Mouse (Mus musculus): ENCODE measurements around the gene Ubp1.

Gene Ubp1

DNA sequence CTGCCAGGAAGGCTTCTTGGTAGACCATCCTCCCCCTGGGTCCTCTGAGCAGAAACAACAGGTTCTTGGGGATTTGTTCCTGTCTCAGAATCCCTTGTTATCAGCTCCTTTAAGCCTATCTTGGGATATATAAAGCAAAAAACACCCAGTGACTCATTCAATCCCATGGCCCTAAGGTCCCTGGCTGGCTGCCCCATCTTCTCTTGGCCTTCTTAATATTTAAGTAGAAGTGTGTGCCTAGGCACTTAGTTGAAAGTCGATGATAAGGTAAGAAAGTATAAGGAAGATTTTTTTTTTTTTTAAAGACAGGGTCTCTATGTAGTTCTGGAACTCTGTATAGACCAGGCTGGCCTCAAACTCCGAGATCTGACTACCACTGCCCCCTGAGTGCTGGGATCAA is 51.7 kb downstream of the Ubp1 start:
- H3K36me3 ChIP-seq (ENCODE audit: insufficient read depth, low read length), result peaks cover 78% of the 10 kb centered on the region
- H3K9me3 ChIP-seq (ENCODE audit: low read length), result no peaks in the 10 kb centered on the region
- H3K4me3 ChIP-seq (replicated peaks; ENCODE audit: low read length), result no peak overlapping the region
- no peaks in the 10 kb centered on the region for H3K27me3 ChIP-seq (ENCODE audit: insufficient read depth, low read length)
- 0 out of 2 replicates have a peak, but pooled peaks cover 2% of the 10 kb centered on the region for H3K4me1 ChIP-seq (replicated peaks; ENCODE audit: low read depth, low read length)
- TF ChIP-seq CTCF (conservative IDR thresholded peaks at IDR 0.05; ENCODE audit: low read length) (no peak), POU5F1 (IDR thresholded peaks at IDR 0.05; ENCODE audit: borderline replicate concordance, low read length) (no peak), NANOG (IDR thresholded peaks at IDR 0.05; ENCODE audit: borderline replicate concordance, low read length) (no peak)

DNA sequence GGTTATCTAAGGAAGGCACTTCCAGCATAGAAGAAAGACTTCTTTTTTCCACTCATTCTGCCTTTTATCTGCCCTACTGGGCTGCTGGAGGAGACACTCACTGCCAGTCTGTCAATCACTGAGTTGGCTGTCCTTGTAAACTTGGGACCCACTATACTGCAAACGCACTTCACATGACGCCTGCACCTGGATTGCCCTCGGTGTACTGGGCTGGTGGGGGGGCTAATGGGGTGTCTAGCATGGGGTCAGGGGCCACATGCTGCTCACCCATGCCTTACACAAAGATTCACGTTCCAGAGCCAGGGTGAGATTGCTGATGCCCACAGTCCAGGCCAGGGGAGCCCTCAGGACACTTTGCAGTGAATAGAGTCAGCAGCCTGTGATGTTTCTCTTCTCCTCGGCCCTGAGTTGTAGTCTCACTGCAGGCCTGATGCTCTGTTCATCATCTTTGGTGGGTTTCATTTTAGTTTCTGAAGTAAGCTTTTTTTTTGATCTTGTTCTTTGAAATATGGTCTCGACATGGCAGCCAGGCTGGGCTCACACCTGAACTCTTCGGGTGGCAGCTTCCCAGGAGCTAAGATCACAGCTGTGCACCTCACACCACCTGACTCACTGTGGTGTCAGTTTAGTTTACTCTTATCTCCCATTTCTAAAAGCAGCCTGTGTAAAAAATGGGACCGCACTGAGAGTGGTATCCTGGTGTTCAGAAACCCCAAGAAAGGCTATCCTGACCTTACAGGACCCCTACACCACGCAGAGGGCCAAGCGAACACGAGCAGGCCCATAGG is 52.3 kb downstream of the Ubp1 start:
- Histone ChIP-seq H3K4me3 (replicated peaks; ENCODE audit: low read length) (no peak overlapping the region), H3K36me3 (ENCODE audit: insufficient read depth, low read length) (peaks cover 72% of the 10 kb centered on the region), H3K27me3 (ENCODE audit: insufficient read depth, low read length) (no peaks in the 10 kb centered on the region), H3K9me3 (ENCODE audit: low read length) (no peaks in the 10 kb centered on the region), H3K4me1 (replicated peaks; ENCODE audit: low read depth, low read length) (0 out of 2 replicates have a peak, but pooled peaks cover 2% of the 10 kb centered on the region)
- no peak for TF ChIP-seq CTCF (conservative IDR thresholded peaks at IDR 0.05; ENCODE audit: low read length)
- no peak for TF ChIP-seq NANOG (IDR thresholded peaks at IDR 0.05; ENCODE audit: borderline replicate concordance, low read length)
- no peak for TF ChIP-seq POU5F1 (IDR thresholded peaks at IDR 0.05; ENCODE audit: borderline replicate concordance, low read length)

DNA sequence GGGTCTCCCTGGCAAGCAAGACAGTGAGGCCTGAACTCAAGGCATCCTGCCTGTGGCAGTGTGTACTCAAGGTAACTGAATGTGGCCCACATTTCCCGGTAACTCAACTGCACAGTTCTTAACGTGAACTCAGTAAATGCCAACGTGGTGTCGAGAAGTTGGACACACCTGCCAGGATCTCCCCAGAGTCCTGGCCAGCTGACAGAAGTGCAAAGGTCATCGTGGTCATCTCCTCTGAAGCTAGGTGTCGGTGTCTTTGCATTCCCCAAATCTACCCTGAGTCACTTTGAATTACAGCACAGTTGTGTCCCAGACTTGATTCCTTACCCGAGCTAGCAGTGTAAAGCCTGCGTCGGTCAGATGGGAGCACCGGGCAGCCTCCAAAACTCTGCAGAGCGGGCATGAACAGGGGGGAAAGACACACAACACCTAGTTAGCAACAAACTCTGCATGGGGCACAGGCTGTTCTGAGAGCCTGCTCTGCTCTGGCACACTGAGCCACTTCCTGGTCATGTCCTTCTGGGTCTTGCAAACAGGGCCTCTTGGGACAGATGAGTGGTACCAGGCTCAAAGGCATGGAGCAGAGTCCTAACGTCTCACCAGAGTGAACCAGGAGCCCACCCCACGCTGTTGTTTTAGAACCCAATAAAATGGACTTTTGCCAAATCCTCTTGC is 54.3 kb downstream of the Ubp1 start:
- peaks cover 52% of the 10 kb centered on the region for H3K36me3 ChIP-seq (ENCODE audit: insufficient read depth, low read length)

DNA sequence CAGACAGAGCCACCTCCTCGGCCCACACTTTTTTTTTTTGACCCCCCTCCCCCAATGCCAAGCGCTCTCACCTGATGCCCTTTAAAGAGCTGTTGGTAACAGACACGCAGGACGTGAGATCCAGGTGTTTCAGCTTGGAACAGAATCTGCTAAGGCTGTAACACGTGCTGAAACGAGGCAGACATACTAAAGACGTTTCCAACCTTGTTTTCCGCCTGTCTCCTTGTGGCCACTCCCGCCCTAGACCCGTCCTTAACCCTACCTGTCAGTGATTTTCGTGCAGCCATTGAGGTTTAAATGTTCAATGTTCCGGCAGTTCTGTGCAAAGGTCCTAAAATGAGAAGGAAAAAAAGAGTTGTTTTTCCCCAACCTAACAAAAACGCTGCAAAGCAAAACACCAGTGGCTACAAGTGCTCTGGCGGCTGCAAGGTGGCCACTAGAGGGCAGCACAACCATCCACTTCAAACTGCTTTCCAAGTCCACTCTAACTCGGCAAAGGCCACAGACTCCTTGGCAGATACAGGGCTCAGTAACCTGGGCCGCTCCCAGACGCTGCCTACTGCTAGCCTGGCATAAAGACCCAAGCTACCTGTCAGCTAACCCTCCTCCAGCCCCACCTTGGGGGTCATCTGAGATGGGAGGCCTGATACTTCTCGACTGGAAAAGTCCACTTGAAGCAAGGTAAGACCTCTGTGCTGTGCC is 60.0 kb downstream of the Ubp1 start:
- peaks cover 13% of the 10 kb centered on the region for H3K27me3 ChIP-seq (ENCODE audit: insufficient read depth, low read length)
- no peaks in the 10 kb centered on the region for H3K9me3 ChIP-seq (ENCODE audit: low read length)
- H3K4me3 ChIP-seq (replicated peaks; ENCODE audit: low read length), result no peak overlapping the region; the same call in 1 of the 2 replicates
- H3K36me3 ChIP-seq (ENCODE audit: insufficient read depth, low read length), result peaks cover under 1% of the 10 kb centered on the region; the same call in 1 of the 2 replicates
- H3K4me1 ChIP-seq (replicated peaks; ENCODE audit: low read depth, low read length), result peaks cover 22% of the 10 kb centered on the region
- TF ChIP-seq POU5F1 (IDR thresholded peaks at IDR 0.05; ENCODE audit: borderline replicate concordance, low read length) (no peak), NANOG (IDR thresholded peaks at IDR 0.05; ENCODE audit: borderline replicate concordance, low read length) (no peak), CTCF (conservative IDR thresholded peaks at IDR 0.05; ENCODE audit: low read length) (peak; percentile 87)

More for the DNA sequence above, 54.3 kb downstream of the Ubp1 start:
- H3K9me3 ChIP-seq (ENCODE audit: low read length), result no peaks in the 10 kb centered on the region
- peaks cover 7% of the 10 kb centered on the region for H3K4me1 ChIP-seq (replicated peaks; ENCODE audit: low read depth, low read length)
- no peak overlapping the region for H3K4me3 ChIP-seq (replicated peaks; ENCODE audit: low read length)
- peaks cover 13% of the 10 kb centered on the region for H3K27me3 ChIP-seq (ENCODE audit: insufficient read depth, low read length)
- no peak for TF ChIP-seq CTCF (conservative IDR thresholded peaks at IDR 0.05; ENCODE audit: low read length)
- TF ChIP-seq POU5F1 (IDR thresholded peaks at IDR 0.05; ENCODE audit: borderline replicate concordance, low read length), result no peak
- no peak for TF ChIP-seq NANOG (IDR thresholded peaks at IDR 0.05; ENCODE audit: borderline replicate concordance, low read length)

DNA sequence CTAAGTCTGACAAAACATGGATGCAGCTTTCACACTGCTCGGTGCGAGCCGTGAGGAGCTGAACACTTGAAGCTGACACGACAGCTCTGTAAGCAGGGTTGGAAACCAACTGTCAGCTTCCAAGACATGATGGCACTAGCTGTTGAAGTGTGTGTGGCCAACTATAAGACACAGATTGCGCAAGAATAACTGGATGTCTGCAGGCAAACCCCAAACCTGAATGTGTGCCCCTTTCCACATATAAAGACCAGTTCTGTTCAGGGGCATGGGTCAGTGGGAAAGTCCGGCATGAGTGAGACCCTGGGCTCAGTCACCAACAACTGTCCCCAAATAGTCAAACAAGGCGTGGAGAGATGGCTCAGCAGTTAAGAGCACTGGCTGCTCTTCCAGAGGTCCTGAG is 62.1 kb downstream of the Ubp1 start:
- Histone ChIP-seq H3K36me3 (ENCODE audit: insufficient read depth, low read length) (no peaks in the 10 kb centered on the region), H3K9me3 (ENCODE audit: low read length) (no peaks in the 10 kb centered on the region)
- no peak for TF ChIP-seq CTCF (conservative IDR thresholded peaks at IDR 0.05; ENCODE audit: low read length)

DNA sequence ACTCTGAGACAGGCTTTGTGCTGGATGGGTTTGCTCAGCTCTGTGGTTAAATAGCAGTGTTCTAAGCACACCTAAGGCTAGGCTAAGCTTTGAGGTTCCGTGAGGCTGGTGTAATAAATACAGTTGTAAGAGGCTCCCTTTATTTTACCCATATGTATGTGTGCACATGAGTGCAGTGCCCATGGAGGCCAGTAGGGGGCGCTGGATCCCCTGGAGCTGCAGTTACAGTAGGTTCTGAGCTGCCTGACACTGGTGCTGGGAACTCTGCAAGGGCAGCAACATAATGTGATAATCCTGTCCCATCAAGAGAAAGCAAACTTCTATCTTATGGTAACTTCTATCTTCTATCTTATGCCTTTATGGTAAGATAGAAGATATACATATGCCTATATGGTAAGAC is 67.6 kb downstream of the Ubp1 start:
- Histone ChIP-seq H3K36me3 (ENCODE audit: insufficient read depth, low read length) (peaks cover 19% of the 10 kb centered on the region), H3K27me3 (ENCODE audit: insufficient read depth, low read length) (no peaks in the 10 kb centered on the region), H3K4me1 (replicated peaks; ENCODE audit: low read depth, low read length) (peaks cover 3% of the 10 kb centered on the region; the same call in 1 of the 2 replicates), H3K4me3 (replicated peaks; ENCODE audit: low read length) (no peak overlapping the region), H3K9me3 (ENCODE audit: low read length) (peaks cover 8% of the 10 kb centered on the region)
- TF ChIP-seq POU5F1 (IDR thresholded peaks at IDR 0.05; ENCODE audit: borderline replicate concordance, low read length), result no peak
- TF ChIP-seq CTCF (conservative IDR thresholded peaks at IDR 0.05; ENCODE audit: low read length), result peak; percentile 87
- no peak for TF ChIP-seq NANOG (IDR thresholded peaks at IDR 0.05; ENCODE audit: borderline replicate concordance, low read length)

More for the DNA sequence above, 62.1 kb downstream of the Ubp1 start:
- no peak overlapping the region for H3K4me3 ChIP-seq (replicated peaks; ENCODE audit: low read length)
- H3K4me1 ChIP-seq (replicated peaks; ENCODE audit: low read depth, low read length), result peaks cover 22% of the 10 kb centered on the region
- peaks cover 13% of the 10 kb centered on the region for H3K27me3 ChIP-seq (ENCODE audit: insufficient read depth, low read length)

DNA sequence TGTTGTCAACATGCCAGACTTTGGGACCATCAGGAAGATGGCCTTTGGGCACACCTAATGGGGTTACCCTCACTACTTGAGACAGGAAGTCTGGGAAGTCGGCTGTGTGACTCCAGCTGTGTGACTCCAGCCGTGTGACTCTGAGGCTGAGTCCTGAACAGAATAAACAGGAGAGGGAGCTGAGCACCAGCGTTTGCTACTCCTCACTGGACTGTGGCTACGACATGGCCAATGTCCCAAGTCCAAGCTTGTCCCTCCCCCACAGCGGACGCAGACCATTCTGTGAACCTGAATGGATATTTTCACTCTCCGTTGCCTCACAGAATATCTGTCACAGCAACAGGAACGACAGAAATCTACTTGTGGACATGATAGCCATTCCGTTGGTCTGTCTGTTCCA is 76.1 kb downstream of the Ubp1 start:
- Histone ChIP-seq H3K27me3 (ENCODE audit: insufficient read depth, low read length) (no peaks in the 10 kb centered on the region), H3K9me3 (ENCODE audit: low read length) (no peaks in the 10 kb centered on the region), H3K4me1 (replicated peaks; ENCODE audit: low read depth, low read length) (peaks cover 39% of the 10 kb centered on the region), H3K4me3 (replicated peaks; ENCODE audit: low read length) (no peak overlapping the region), H3K36me3 (ENCODE audit: insufficient read depth, low read length) (peaks cover 7% of the 10 kb centered on the region; the same call in 1 of the 2 replicates)
- no peak for TF ChIP-seq CTCF (conservative IDR thresholded peaks at IDR 0.05; ENCODE audit: low read length)
- TF ChIP-seq POU5F1 (IDR thresholded peaks at IDR 0.05; ENCODE audit: borderline replicate concordance, low read length), result no peak
- no peak for TF ChIP-seq NANOG (IDR thresholded peaks at IDR 0.05; ENCODE audit: borderline replicate concordance, low read length)

DNA sequence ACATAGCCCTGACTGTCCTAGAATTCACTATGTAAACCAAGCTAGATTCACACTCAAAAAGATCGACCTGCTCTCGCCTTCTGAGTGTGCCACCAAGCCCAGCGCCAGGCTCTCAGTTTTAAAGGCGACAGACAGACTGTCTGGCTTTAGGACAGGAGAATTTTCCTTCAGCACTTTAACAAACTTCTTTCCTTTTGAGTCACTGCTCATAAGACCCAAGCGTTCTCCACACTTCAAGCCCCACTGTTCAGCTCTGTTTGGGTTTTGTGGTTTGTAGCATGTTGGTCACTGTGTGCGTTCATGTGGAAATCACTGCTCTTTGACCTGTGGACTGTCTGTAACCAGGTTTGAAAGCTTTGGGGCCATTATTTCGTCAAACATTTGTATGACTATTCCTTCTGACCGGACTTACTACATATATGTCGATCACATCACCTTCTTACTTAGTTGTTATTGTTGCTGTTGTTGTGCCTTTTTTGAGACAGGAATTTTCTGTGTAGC is 77.2 kb downstream of the Ubp1 start:
- Histone ChIP-seq H3K4me1 (replicated peaks; ENCODE audit: low read depth, low read length) (peaks cover 43% of the 10 kb centered on the region), H3K36me3 (ENCODE audit: insufficient read depth, low read length) (peaks cover under 1% of the 10 kb centered on the region; the same call in 1 of the 2 replicates), H3K9me3 (ENCODE audit: low read length) (no peaks in the 10 kb centered on the region), H3K27me3 (ENCODE audit: insufficient read depth, low read length) (no peaks in the 10 kb centered on the region), H3K4me3 (replicated peaks; ENCODE audit: low read length) (no peak overlapping the region)
- no peak for TF ChIP-seq NANOG (IDR thresholded peaks at IDR 0.05; ENCODE audit: borderline replicate concordance, low read length)
- TF ChIP-seq CTCF (conservative IDR thresholded peaks at IDR 0.05; ENCODE audit: low read length), result no peak
- no peak for TF ChIP-seq POU5F1 (IDR thresholded peaks at IDR 0.05; ENCODE audit: borderline replicate concordance, low read length)
